Mouse (Mus musculus) thymus, postnatal 25 days (tissue): ENCODE data around the gene Cyp2c65.

Experiments used
- DNase-seq: peaks from one replicate; pipeline ENCODE4 v3.0.0; 2022

Gene Cyp2c65

GRCm38 (mm10) chr19:39060719-39061118 is at the start of gene Cyp2c65:
TSS of gene Cyp2c65 (plus strand) at chr19:39061015.
- no peak for DNase-seq

DNA sequence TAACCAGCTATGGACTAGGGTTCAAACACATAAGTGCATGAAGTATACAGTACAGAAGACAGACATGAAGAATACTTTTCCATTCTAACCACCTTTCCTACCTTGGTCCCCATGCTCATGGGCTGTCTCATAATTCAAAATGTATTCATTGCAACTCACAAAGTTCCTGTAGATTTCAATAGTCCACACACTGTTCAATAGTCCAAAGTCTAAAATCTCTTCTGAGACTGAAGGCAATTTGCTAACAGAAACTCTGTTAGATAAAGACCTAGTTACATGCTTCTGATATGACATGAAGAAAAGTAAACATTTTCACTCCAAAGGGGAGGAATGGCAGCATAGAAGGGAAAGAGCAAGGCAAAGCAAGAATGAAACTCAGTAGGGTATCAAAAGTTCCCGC is 2.9 kb upstream of the Cyp2c65 start:
- no peak for DNase-seq

GRCm38 (mm10) chr19:39098779-39099178 is 38.0 kb downstream of the Cyp2c65 start:
- DNase-seq: peak; percentile 6

- no peak for DNase-seq
These were observed 52.8 kb downstream of the Cyp2c65 start, which contains the start of gene Cyp2c66 for GRCm38 (mm10) chr19:39113644-39114043. TSS of gene Cyp2c66 (plus strand) at chr19:39113898.
